In the genomic region with DNA sequence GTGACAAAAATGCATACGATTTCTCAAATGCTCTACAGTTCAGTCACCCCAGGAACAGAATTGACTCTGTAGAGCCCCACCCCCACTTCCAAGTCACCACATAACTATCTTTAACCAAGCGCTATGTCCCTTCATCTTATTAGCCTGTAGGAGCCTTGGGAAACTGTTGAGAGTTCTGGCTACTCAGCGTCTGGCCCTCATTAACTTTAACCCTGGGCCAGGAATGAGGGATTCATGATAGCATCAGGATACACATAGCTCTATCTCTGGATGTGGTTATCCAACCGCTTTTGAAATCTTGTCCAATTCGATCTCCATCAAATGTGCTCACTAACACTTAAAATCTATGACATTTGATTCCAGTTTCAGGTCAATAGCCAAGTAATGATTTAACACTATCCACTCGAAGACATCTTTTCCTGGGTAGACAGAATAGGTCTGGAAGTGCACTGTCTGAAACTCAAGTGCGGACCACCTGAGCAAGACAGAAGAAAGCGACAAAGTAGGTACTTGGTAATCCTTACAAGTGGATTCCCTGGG, we compare ENCODE assay signal across 8 mouse cellular contexts. TPM values are rescaled to one million over a fixed set of nuclear protein-coding genes. Genes with fewer than 3 reads are reported as not detected.
DNase-seq lines count a peak whose midpoint lies in the region; ATAC-seq and TF ChIP-seq lines count a peak whose summit lies in the region.

No protein-coding gene starts in this region.

- no peaks in the 10 kb centered on the region for H3K4me1 ChIP-seq in forebrain, embryonic 14.5 days (ENCODE audit: control insufficient read depth, insufficient read depth, low read length)
- peaks cover 22% of the 10 kb centered on the region for H3K4me1 ChIP-seq in limb, embryonic 15.5 days

- H3K79me3 ChIP-seq in C2C12 (ENCODE audit: low read depth): no peaks in the 10 kb centered on the region

- no peaks in the 10 kb centered on the region for H3K9me3 ChIP-seq in forebrain, embryonic 14.5 days (replicated peaks; ENCODE audit: control insufficient read depth, low read length)
- no peaks in the 10 kb centered on the region for H3K9me3 ChIP-seq in limb, embryonic 15.5 days

- peaks cover 24% of the 10 kb centered on the region for H3K79me2 ChIP-seq in C2C12 (ENCODE audit: control insufficient read depth, insufficient read depth)

- H3K36me3 ChIP-seq in C2C12 (ENCODE audit: control insufficient read depth, insufficient read depth): no peaks in the 10 kb centered on the region
- no peaks in the 10 kb centered on the region for H3K36me3 ChIP-seq in forebrain, embryonic 14.5 days (ENCODE audit: control insufficient read depth, insufficient read depth, low read length)
- H3K36me3 ChIP-seq in limb, embryonic 15.5 days: no peaks in the 10 kb centered on the region

- ATAC-seq in forebrain, embryonic 14.5 days: no peak
- no peak for ATAC-seq in limb, embryonic 15.5 days (ENCODE audit: insufficient number of reproducible peaks, low FRiP score, low TSS enrichment, low read depth)
- no peak for ATAC-seq in granulocyte monocyte progenitor cell, adult 5-6 weeks (replicated peaks; ENCODE audit: poor library complexity, severe bottlenecking)

- no peak overlapping the region for H3ac ChIP-seq in C2C12 (ENCODE audit: control insufficient read depth, insufficient read length, low read depth)

- no peak overlapping the region for H3K27ac ChIP-seq in forebrain, embryonic 14.5 days (ENCODE audit: low read depth, low read length)
- H3K27ac ChIP-seq in limb, embryonic 15.5 days: no peak overlapping the region

- H3K27me3 ChIP-seq in C2C12 (ENCODE audit: control insufficient read depth, insufficient read depth, insufficient read length): no peaks in the 10 kb centered on the region
- H3K27me3 ChIP-seq in forebrain, embryonic 14.5 days (replicated peaks; ENCODE audit: control insufficient read depth, insufficient read depth, low read length): 0 out of 2 replicates have a peak, but pooled peaks cover 7% of the 10 kb centered on the region
- H3K27me3 ChIP-seq in limb, embryonic 15.5 days: peaks cover 20% of the 10 kb centered on the region

- peak overlapping the region; percentile 32 for H3K4me3 ChIP-seq in C2C12 (ENCODE audit: insufficient read depth, poor library complexity, severe bottlenecking)
- H3K4me3 ChIP-seq in forebrain, embryonic 14.5 days (ENCODE audit: low read depth, low read length): peak overlapping the region; percentile 70
- peak overlapping the region; percentile 72 for H3K4me3 ChIP-seq in limb, embryonic 15.5 days

- peak overlapping the region; percentile 81 for H3K9ac ChIP-seq in forebrain, embryonic 14.5 days (ENCODE audit: low read length)
- H3K9ac ChIP-seq in limb, embryonic 15.5 days: 0 out of 2 replicates have a peak overlapping the region, but pooled peaks have one; percentile 56

- TF ChIP-seq CTCF in C2C12 (IDR thresholded peaks at IDR 0.05; ENCODE audit: control insufficient read depth, insufficient read depth, insufficient read length): no peak

- 61% methylated on average over 8 of the region's 8 CpGs for whole genome bisulfite sequencing in forebrain, embryonic 14.5 days
- WGBS in limb, embryonic 15.5 days: 47% methylated on average over 8 of the region's 8 CpGs

- H3K4me2 ChIP-seq in forebrain, embryonic 14.5 days (ENCODE audit: low read length): peak overlapping the region; percentile 87
- H3K4me2 ChIP-seq in limb, embryonic 15.5 days: peak overlapping the region; percentile 95

- DNase-seq in embryo, embryonic 10 days (ENCODE audit: low spot score): peak; percentile 32
- DNase-seq in embryo, embryonic 9.5 days (ENCODE audit: extremely low spot score): no peak
- DNase-seq in forebrain, embryonic 14.5 days (ENCODE audit: low spot score): no peak
- no peak for DNase-seq in adrenal gland, postnatal 10 days
- DNase-seq in urinary bladder, postnatal 36 days (ENCODE audit: low spot score in 2 of 2): no peak

TF ChIP-seq in C2C12, 6 proteins besides CTCF, POLR2A, EP300 and RAD21:
- TF ChIP-seq MYOD1 (IDR thresholded peaks at IDR 0.05; ENCODE audit: control insufficient read depth, insufficient read length, low read depth): no peak
- TF ChIP-seq CEBPB (IDR thresholded peaks at IDR 0.05; ENCODE audit: low read depth): no peak
- TF ChIP-seq USF1 (IDR thresholded peaks at IDR 0.05; ENCODE audit: low read depth): no peak
- TF ChIP-seq MYOG (IDR thresholded peaks at IDR 0.05; ENCODE audit: control insufficient read depth, extremely low read depth, insufficient read length): no peak

RNA-seq across cellular contexts. Expression of a gene that starts 1.4 kb away (rescaled TPM):
- 15.1 TPM for polyA plus RNA-seq in C2C12 (2012; fragmentation: generic; extraction: Trizol)
- 12.4 and 14.0 TPM in 2 replicates for polyA plus RNA-seq in forebrain, embryonic 14.5 days (2014; fragmentation: Nextera tagmentation; extraction: Ambion mirVana)
- 19.1 and 20.3 TPM in 2 replicates for polyA plus RNA-seq in limb, embryonic 15.5 days (2015; fragmentation: Nextera tagmentation; extraction: Ambion mirVana)
- 10 to 100 TPM; 20.5 to 31.2 TPM for total RNA-seq in adrenal gland, postnatal 10 days (2021)
- 34.9 and 51.2 TPM in 2 replicates for total RNA-seq in granulocyte monocyte progenitor cell, adult 5-6 weeks (2014; fragmentation: Nextera tagmentation)
- total RNA-seq in granulocyte monocyte progenitor cell, adult 5-6 weeks (2017): 25.2 and 27.1 TPM in 2 replicates
